Mouse (Mus musculus): ENCODE results near the gene Mrpl21. TPM values are rescaled to one million over a fixed set of nuclear protein-coding genes. Genes with fewer than 3 reads are reported as not detected.

Mrpl21 gene
- polyA plus RNA-seq, 1 experiment from 2014 or later: 93.0 TPM

DNA sequence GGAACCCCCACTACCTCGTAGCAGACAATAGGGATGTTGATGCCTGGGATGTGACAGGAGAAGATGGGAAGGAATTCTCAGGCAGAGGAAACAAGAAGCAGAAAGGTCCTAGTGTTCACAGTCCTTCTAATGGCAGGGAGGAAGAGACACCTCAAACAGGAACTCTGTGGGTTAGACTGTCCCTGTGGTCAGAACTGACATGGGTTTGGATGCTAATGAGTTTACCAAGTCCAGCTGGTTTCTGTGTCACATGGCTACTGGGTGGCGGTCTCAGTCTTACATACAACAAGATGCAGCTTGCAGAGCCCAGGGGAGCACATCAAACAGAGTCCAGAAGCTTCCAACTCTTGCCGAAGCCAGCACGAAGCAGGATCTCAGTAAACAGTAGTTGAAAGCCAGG lies 21.3 kb downstream of the Mrpl21 start:
- 65% methylated on average over 4 of the region's 4 CpGs for WGBS
- Histone ChIP-seq H3K36me3 (no peaks in the 10 kb centered on the region), H3K27ac (replicated peaks) (no peak overlapping the region), H3K4me2 (no peak overlapping the region), H3K4me3 (no peak overlapping the region), H3K4me1 (0 out of 2 replicates have a peak, but pooled peaks cover 3% of the 10 kb centered on the region), H3K27me3 (replicated peaks) (peaks cover 19% of the 10 kb centered on the region), H3K9me3 (no peaks in the 10 kb centered on the region), H3K9ac (no peak overlapping the region)
- ATAC-seq (ENCODE audit: extremely low read depth, insufficient number of reproducible peaks, low FRiP score, low TSS enrichment): no peak

DNA sequence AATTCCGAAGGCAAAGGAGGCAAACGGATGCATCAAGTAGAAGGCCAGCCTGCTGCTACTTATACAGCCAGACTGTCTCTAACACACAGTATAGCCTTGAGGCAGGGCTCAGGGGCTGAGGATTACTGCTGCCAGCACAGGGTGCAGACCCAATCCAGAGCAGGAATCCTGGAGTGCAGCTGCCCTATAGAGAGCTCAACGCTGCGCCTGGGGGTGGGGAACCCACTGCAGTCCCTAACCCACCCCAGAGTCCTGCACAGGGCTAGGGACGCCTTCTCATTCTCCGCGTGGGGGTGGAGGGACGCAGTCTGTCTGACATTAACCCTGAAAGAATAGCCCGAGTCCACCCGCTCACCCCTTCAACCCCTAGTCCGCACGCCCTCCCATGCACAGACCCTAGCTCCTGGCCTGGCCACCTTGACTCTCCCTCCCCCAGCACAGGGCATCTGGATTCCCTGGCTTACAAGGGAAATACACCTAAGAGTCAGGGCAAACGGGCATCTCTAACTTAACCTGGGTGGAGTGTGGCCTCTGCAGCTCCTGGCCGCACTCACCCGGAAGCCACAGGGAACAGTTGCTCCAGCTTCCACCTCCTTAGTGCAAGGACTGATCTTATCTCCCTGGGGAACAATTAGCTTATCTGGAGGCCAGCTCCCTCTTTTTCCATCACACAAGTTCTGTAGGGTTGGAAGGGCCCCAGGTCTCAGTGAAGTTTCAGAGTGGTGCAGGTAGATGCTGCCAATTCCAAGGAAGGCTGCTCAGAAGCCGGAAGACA lies 24.7 kb downstream of the Mrpl21 start:
- 0 out of 2 replicates have a peak, but pooled peaks cover 3% of the 10 kb centered on the region for H3K4me1 ChIP-seq

DNA sequence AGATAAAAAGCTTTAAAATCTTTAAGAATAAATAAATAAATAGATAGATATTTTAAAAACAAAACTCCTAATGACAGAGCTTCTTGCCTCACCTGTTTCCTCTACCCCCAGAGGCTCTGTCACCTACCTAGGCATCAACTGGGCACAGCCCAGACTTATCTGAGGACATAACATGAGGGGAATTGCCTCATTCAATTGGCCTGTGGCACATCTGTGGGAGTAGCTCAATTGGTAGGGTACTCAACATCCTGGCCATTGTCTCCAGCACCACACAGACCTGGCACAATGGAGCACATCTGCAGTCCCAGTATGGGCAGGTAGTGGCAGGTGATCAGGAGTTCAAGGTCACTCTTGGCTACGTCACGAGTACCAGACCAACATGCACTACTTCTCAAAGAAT lies 36.6 kb downstream of the Mrpl21 start:
- no peak overlapping the region for H3K4me2 ChIP-seq
- no peak overlapping the region for H3K4me3 ChIP-seq
- peaks cover 20% of the 10 kb centered on the region for H3K4me1 ChIP-seq
- no peaks in the 10 kb centered on the region for H3K36me3 ChIP-seq
- ATAC-seq (ENCODE audit: extremely low read depth, insufficient number of reproducible peaks, low FRiP score, low TSS enrichment): no peak
- WGBS: 75% methylated on average over 2 of the region's 2 CpGs
- H3K27me3 ChIP-seq (replicated peaks): no peaks in the 10 kb centered on the region
- no peak overlapping the region for H3K9ac ChIP-seq
- H3K9me3 ChIP-seq: no peaks in the 10 kb centered on the region
- no peak overlapping the region for H3K27ac ChIP-seq (replicated peaks)

More for the DNA sequence above, 24.7 kb downstream of the Mrpl21 start:
- no peak overlapping the region for H3K27ac ChIP-seq (replicated peaks)
- H3K9ac ChIP-seq: no peak overlapping the region
- H3K27me3 ChIP-seq (replicated peaks): peaks cover 27% of the 10 kb centered on the region
- H3K4me2 ChIP-seq: no peak overlapping the region
- no peak overlapping the region for H3K4me3 ChIP-seq
- H3K9me3 ChIP-seq: no peaks in the 10 kb centered on the region; the same call in 1 of the 2 replicates
- WGBS: 42% methylated on average over 16 of the region's 16 CpGs
- no peaks in the 10 kb centered on the region for H3K36me3 ChIP-seq
- ATAC-seq (ENCODE audit: extremely low read depth, insufficient number of reproducible peaks, low FRiP score, low TSS enrichment): no peak

DNA sequence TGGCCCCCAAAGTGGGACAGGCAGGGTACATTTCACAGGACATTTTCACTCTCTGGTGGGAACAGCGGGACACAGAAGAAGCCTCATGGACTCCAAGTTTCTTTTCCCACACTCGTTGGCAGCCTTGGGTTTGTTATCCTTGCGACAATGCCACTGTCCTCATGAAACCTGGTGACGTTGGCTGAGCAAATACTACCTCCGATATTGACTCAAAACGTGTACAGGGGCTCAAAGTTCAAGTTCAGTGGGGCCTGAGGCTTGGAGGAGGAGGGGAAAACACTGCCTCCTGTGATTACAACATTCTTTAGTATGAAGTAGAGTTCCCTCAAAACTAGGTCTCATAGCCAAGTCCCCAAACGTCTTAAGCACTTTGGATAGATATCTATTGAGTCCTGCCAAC lies 37.4 kb downstream of the Mrpl21 start:
- no peak for ATAC-seq (ENCODE audit: extremely low read depth, insufficient number of reproducible peaks, low FRiP score, low TSS enrichment)
- Histone ChIP-seq H3K9me3 (no peaks in the 10 kb centered on the region), H3K36me3 (no peaks in the 10 kb centered on the region), H3K9ac (no peak overlapping the region), H3K4me1 (peaks cover 27% of the 10 kb centered on the region), H3K4me3 (no peak overlapping the region), H3K27ac (replicated peaks) (no peak overlapping the region), H3K27me3 (replicated peaks) (no peaks in the 10 kb centered on the region), H3K4me2 (no peak overlapping the region)
- 63% methylated on average over 7 of the region's 7 CpGs for WGBS

DNA sequence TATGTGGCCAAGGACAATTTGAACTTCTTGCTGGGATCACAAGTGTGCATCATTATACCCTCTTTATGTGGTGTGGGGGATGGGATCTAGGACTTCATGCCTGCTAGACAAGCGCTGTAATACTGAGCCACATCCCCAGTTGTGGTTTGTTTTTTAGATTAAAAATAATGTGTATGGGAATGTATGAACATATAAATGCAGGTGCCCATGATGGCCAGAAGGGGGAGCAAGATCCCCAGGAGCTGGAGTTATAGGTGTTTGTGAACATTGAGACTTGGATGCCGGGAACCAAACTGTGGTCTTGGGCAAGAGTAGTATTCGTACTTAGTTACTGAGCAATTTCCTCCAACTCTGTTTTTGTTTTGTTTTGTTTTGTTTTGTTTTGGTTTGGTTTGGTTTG lies 38.1 kb downstream of the Mrpl21 start:
- H3K4me3 ChIP-seq: no peak overlapping the region
- no peak overlapping the region for H3K4me2 ChIP-seq
- WGBS: 80% methylated on average over 3 of the region's 3 CpGs
- no peak overlapping the region for H3K27ac ChIP-seq (replicated peaks)
- no peaks in the 10 kb centered on the region for H3K36me3 ChIP-seq
- no peak overlapping the region for H3K9ac ChIP-seq
- no peaks in the 10 kb centered on the region for H3K9me3 ChIP-seq
- ATAC-seq (ENCODE audit: extremely low read depth, insufficient number of reproducible peaks, low FRiP score, low TSS enrichment): no peak
- no peaks in the 10 kb centered on the region for H3K27me3 ChIP-seq (replicated peaks)
- peaks cover 28% of the 10 kb centered on the region for H3K4me1 ChIP-seq

DNA sequence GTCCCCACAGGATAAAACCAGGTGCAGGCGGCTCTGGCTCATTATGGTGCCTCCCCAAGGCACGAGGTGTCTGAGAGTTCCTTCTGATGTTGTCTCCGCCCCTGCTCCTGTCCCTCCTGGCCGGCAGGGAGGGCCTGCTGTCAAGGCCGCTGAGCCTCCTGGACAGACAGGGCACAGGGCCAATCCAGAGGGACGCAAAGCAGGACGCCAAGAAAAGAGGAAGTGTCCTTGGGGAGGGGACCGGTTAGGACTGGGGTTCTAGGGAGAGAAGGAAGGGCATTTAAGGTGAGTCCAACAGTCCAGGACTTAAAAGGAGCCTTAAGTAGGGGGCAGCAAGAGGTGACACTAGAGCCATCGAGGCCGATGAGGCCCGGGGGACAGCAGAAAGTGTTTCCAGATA lies 38.9 kb downstream of the Mrpl21 start:
- Histone ChIP-seq H3K36me3 (no peaks in the 10 kb centered on the region), H3K4me1 (peaks cover 37% of the 10 kb centered on the region), H3K27me3 (replicated peaks) (no peaks in the 10 kb centered on the region), H3K4me2 (peak overlapping the region; percentile 98), H3K27ac (replicated peaks) (peak overlapping the region; percentile 96), H3K9ac (peak overlapping the region; percentile 90), H3K9me3 (no peaks in the 10 kb centered on the region), H3K4me3 (peak overlapping the region; percentile 78)
- ATAC-seq (ENCODE audit: extremely low read depth, insufficient number of reproducible peaks, low FRiP score, low TSS enrichment): 0 out of 2 replicates have a peak, but pooled peaks have one; percentile 2
- 2% methylated on average over 11 of the region's 11 CpGs for WGBS

DNA sequence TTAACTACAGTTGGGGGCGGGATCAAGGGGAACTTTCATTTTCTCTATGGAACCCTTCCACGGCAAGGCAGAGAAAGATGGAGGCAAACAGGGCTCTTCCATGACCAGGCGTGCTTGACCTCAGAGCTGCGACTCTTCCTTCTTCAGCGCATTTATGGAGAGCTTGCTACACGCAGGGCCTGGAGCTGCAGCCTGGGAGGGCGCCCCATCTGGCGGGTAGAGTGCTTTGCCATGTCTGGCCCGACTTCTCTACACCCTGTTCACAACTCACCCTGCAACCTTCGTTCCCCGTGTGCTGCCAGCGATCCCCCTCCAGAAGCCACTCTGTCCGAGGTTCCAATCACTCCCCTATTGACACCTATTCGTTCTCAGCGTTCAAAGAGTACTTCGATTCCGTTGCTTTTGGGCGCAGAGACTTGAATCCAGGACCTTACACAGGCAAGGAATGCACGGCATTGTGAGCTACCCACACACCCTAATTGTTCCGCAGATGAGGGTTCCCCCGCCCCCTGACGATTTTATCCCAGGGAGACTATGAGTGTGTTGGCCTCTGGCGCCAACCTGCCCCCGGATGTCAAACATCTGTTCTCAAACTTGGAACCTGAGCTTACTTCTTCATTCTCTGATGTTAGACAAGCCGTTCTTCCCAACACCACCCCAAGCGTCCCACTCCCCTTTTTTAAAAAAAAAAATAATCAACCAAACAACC lies 39.7 kb downstream of the Mrpl21 start, which contains the start of gene Cpt1a:
Gene Cpt1a (plus strand): TSS at position 74 of the 709 bp plus-strand sequence.
- no peaks in the 10 kb centered on the region for H3K36me3 ChIP-seq
- H3K4me1 ChIP-seq: peaks cover 39% of the 10 kb centered on the region
- H3K9ac ChIP-seq: peak within 1 kb of the TSS; percentile 90
- peak within 1 kb of the TSS; percentile 96 for H3K27ac ChIP-seq (replicated peaks)
- H3K4me2 ChIP-seq: peak within 1 kb of the TSS; percentile 98
- no peaks in the 10 kb centered on the region for H3K27me3 ChIP-seq (replicated peaks)
- H3K4me3 ChIP-seq: peak within 1 kb of the TSS; percentile 78
- H3K9me3 ChIP-seq: no peaks in the 10 kb centered on the region
- WGBS: 3% methylated on average over 26 of the region's 26 CpGs
- no peak for ATAC-seq (ENCODE audit: extremely low read depth, insufficient number of reproducible peaks, low FRiP score, low TSS enrichment)

DNA sequence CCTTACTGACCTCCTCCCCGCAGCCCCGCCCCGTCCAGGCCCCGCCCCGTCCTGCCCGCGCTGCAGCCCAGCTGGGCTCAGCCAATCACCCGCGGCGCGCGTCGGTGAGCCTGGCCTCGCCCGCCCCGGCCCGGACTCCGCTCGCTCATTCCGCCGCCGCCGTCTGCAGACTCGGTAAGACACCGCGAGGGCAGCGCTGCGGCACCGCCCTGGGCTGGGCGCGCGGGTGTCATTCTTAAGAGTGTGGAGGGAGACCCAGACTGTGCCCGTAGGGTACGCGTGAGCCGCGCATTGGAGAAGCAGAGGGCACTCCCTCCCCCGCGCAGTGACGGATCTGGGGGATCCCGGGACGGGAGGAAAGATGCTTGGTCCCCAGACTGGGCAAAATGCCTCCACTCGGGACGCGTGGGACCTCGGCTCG lies 40.5 kb downstream of the Mrpl21 start:
- peaks cover 39% of the 10 kb centered on the region for H3K4me1 ChIP-seq
- no peaks in the 10 kb centered on the region for H3K36me3 ChIP-seq
- H3K27ac ChIP-seq (replicated peaks): peak overlapping the region; percentile 96
- WGBS: under 1% methylated on average over 47 of the region's 47 CpGs
- peak overlapping the region; percentile 90 for H3K9ac ChIP-seq
- H3K4me3 ChIP-seq: peak overlapping the region; percentile 78
- H3K9me3 ChIP-seq: no peaks in the 10 kb centered on the region
- H3K4me2 ChIP-seq: peak overlapping the region; percentile 98
- H3K27me3 ChIP-seq (replicated peaks): no peaks in the 10 kb centered on the region
- ATAC-seq (ENCODE audit: extremely low read depth, insufficient number of reproducible peaks, low FRiP score, low TSS enrichment): peak; percentile 81

DNA sequence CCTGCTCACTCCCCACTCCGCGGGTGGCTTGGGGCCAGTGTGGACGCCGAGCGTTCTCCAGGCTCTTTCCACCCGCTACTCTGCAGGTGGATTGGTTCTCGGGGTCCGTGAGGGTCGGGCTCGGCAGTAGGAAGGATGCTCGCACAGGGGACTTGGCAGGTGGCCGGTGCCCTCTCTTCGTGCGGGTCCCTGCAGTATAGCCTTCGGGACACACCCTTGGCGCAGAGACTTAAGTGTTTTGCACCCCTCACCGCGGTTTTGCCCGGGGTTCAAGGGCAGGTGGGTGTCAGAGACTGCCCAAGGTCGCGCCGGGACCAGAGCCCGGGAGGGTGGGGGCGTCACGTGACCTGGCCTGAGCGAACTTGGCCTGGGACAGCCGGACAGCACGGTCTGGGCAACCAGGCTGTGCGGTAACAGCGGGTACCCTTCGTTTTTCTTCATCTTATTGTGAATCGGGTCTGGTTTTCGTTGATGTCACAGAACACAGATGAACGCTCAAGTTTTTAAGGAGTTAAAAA lies 41.1 kb downstream of the Mrpl21 start:
- Histone ChIP-seq H3K27ac (replicated peaks) (peak overlapping the region; percentile 96), H3K4me1 (peaks cover 39% of the 10 kb centered on the region), H3K9ac (peak overlapping the region; percentile 90), H3K36me3 (no peaks in the 10 kb centered on the region), H3K9me3 (no peaks in the 10 kb centered on the region), H3K4me2 (peak overlapping the region; percentile 98), H3K4me3 (peak overlapping the region; percentile 78), H3K27me3 (replicated peaks) (no peaks in the 10 kb centered on the region)
- peak; percentile 46 for ATAC-seq (ENCODE audit: extremely low read depth, insufficient number of reproducible peaks, low FRiP score, low TSS enrichment)
- under 1% methylated on average over 34 of the region's 34 CpGs for WGBS

DNA sequence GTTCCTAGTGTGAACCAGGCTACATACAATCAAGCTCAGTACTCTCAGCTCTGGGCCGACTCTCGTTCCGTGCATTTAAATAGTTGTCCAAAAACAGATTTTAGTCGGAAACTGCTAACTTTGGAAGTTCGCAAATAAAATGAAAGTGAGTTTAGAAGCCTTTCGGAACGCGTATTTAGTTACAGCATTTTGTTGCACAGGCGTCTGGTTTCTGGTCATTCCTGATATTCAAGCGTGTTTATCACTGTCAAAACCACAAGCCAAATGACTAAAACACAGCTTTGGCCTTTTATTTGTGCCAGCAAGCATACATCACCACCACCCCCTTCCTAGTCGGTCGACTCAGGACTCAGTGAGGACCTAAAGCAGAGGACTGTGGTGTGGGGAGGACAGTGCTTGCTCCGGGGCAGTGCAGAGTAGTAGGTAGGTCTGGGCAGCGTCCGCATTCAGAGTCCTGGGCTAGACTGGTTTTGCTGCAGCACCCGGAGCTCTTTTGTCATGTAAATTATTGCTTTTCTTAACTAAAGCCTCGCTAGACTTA lies 41.6 kb downstream of the Mrpl21 start:
- 4% methylated on average over 17 of the region's 17 CpGs for WGBS

More for the DNA sequence above, 41.6 kb downstream of the Mrpl21 start:
- Histone ChIP-seq H3K27ac (replicated peaks) (peak overlapping the region; percentile 96), H3K36me3 (no peaks in the 10 kb centered on the region), H3K9ac (peak overlapping the region; percentile 90), H3K27me3 (replicated peaks) (no peaks in the 10 kb centered on the region), H3K4me1 (peaks cover 40% of the 10 kb centered on the region), H3K4me2 (peak overlapping the region; percentile 98), H3K4me3 (peak overlapping the region; percentile 78), H3K9me3 (no peaks in the 10 kb centered on the region)
- no peak for ATAC-seq (ENCODE audit: extremely low read depth, insufficient number of reproducible peaks, low FRiP score, low TSS enrichment)
